Mouse (Mus musculus): Measurements from ENCODE around the gene Pgs1. TPM values are rescaled to one million over a fixed set of nuclear protein-coding genes. Genes with fewer than 3 reads are reported as not detected.

Pgs1 gene
- polyA plus RNA-seq, 1 experiment from 2014 or later: 40.8 TPM

DNA sequence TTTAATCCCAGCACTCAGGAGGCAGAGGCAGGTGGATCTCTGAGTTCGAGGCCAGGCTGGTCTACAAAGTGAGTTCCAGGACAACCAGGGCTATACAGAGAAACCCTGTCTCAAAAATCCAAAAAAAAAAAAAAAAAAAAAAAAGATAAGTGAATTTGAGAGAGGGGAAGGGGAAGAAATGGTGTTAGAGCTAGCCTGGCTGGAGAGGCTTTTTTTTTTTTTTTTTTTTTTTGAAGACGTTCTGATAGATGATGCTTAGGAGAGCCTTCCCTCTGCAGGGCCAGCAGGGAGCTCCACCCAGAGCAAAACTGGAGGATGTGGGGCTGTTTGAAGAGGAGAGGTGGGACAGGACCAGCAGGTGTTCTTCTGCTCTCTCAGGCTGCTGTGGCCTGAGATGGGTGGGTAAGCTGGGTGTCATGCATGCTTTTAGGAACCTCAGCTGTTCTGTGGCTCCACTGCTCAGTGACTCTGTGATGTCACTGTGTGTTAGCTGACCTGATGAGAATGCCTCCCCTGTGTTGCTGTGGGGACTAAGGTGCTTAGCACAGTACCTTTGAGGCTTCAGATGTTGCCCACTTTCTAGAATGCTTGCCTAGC lies 14.3 kb upstream of the Pgs1 start:
- ATAC-seq (ENCODE audit: insufficient read depth) (no peak), DNase-seq (no peak)
- WGBS: 38% methylated on average over 2 of the region's 2 CpGs
- 0 out of 2 replicates have a peak, but pooled peaks cover 9% of the 10 kb centered on the region for H3K27me3 ChIP-seq (ENCODE audit: insufficient read depth, low read length)
- H3K36me3 ChIP-seq (ENCODE audit: insufficient read depth): no peaks in the 10 kb centered on the region
- peaks cover 32% of the 10 kb centered on the region for H3K4me1 ChIP-seq (ENCODE audit: insufficient read depth)
- no peak overlapping the region for H3K4me3 ChIP-seq (ENCODE audit: low read depth, low read length)
- H3K27ac ChIP-seq (ENCODE audit: low read depth): no peak overlapping the region
- TF ChIP-seq CTCF (IDR thresholded peaks at IDR 0.05; ENCODE audit: low read depth): no peak
- H3K4me2 ChIP-seq: no peak overlapping the region
- H3K9me3 ChIP-seq (ENCODE audit: low read depth, low read length): no peaks in the 10 kb centered on the region
- H3K9ac ChIP-seq: no peak overlapping the region

DNA sequence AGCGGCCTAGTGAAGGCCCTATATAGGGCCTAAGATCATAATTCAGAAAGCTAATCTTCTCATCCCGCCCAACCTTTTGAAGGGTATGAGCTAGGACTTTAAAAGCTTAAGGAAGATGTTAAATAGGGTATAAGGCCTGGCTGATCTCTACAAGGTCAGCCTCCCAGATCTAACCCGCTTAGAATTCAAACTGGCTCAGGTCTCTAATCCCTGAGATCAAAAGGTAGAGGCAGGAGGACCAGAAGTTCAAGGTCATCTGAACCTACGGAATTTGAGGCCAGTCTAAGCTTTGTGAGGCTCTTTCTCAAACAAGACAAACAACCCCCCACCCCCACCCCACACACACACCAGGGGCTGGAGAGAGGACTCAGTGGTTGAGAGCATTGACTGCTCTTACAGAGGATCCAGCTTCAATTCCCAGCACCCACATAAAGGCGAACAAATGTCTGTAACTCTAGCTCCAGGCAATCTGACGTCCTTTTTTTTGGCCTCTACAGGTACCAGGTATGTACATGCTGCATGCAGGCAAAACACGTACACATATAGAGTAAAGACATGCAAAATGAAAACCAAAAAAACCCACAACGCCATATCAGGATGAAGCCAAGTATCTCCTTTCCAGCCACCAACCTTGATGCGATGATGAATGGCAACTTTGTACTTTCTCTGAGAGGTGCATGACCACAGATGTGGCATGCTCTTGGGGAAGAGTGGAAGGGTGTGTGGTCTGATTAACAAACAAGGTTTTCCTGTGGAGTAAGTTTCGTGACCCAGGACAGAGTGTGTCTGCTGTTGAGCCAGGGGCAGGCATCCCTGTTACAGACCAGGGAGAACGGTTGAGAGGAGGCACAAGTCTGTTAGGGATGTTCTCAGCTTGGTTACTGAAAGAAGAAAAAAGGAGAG lies 13.2 kb upstream of the Pgs1 start:
- Histone ChIP-seq H3K9me3 (ENCODE audit: low read depth, low read length) (no peaks in the 10 kb centered on the region), H3K4me2 (no peak overlapping the region), H3K4me3 (ENCODE audit: low read depth, low read length) (no peak overlapping the region), H3K27me3 (ENCODE audit: insufficient read depth, low read length) (0 out of 2 replicates have a peak, but pooled peaks cover 2% of the 10 kb centered on the region), H3K4me1 (ENCODE audit: insufficient read depth) (peaks cover 23% of the 10 kb centered on the region), H3K9ac (no peak overlapping the region), H3K36me3 (ENCODE audit: insufficient read depth) (no peaks in the 10 kb centered on the region), H3K27ac (ENCODE audit: low read depth) (no peak overlapping the region)
- TF ChIP-seq CTCF (IDR thresholded peaks at IDR 0.05; ENCODE audit: low read depth): no peak
- ATAC-seq (ENCODE audit: insufficient read depth) (no peak), DNase-seq (no peak)
- WGBS: 67% methylated on average over 11 of the region's 11 CpGs

DNA sequence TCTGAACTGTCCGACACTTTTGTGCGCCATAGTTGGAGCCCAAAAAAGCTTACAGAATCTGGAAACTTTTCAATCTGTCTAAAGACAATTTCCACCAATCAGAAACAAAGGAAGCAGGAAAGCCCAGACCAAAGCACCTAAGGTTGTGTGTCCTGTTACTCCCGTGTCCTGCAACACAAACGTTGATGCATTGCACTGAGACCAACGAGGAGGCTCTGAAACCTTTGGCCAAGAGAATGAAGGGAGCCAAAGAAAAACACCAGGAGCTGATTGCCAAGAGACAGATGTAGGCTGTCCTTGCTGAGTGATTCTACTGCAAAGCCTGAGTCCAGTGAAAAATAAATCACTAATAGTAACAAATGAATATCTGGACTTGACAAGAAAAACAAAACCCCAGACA lies 12.5 kb upstream of the Pgs1 start:
- Histone ChIP-seq H3K4me1 (ENCODE audit: insufficient read depth) (peaks cover 23% of the 10 kb centered on the region), H3K27me3 (ENCODE audit: insufficient read depth, low read length) (no peaks in the 10 kb centered on the region), H3K9ac (no peak overlapping the region), H3K9me3 (ENCODE audit: low read depth, low read length) (no peaks in the 10 kb centered on the region), H3K4me2 (no peak overlapping the region), H3K36me3 (ENCODE audit: insufficient read depth) (no peaks in the 10 kb centered on the region), H3K4me3 (ENCODE audit: low read depth, low read length) (no peak overlapping the region), H3K27ac (ENCODE audit: low read depth) (no peak overlapping the region)
- ATAC-seq (ENCODE audit: insufficient read depth) (no peak), DNase-seq (no peak)
- 33% methylated on average over 5 of the region's 5 CpGs for WGBS
- TF ChIP-seq CTCF (IDR thresholded peaks at IDR 0.05; ENCODE audit: low read depth): no peak

DNA sequence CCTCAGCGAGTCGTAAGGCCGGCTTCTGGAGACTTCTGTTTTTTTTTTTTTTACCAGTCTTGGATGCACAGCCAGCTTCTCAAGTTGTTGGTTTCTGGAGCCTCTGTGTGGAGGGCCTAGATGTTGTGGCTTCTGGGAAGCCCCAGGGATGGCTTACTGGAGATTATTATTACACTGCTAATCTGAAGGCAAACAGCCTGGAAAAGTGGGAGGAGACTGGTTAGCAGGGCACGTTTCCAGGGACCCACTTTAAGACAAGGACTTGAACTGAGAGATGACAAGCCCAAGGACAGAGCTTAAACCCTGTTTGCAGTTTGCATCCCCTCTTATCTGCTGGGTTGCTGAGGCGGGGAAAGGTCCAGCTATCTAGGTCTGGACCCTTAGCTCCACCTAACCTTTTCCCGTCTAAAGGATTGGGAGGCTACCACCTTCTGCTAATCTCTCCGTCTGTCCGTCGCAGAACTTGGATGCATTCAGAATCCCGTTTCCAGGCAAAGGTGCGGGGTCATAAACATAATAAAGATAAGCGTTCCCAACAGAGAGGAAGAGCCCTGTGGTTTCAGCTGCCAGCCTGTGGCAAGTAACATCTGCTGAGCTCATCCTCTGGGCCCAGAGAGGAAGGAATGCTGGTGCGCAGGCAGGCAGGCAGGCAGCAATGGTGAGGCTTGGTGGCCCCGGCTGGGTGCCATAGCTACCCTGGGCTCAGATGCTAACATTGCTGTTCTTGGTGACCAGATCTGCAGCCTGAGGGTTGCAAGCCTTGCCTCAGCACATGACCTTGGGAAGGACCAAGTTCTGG lies 11.6 kb upstream of the Pgs1 start:
- Histone ChIP-seq H3K4me1 (ENCODE audit: insufficient read depth) (peaks cover 23% of the 10 kb centered on the region), H3K27ac (ENCODE audit: low read depth) (peak overlapping the region; percentile 72), H3K27me3 (ENCODE audit: insufficient read depth, low read length) (no peaks in the 10 kb centered on the region), H3K9ac (0 out of 2 replicates have a peak overlapping the region, but pooled peaks have one; percentile 1), H3K4me2 (no peak overlapping the region), H3K36me3 (ENCODE audit: insufficient read depth) (no peaks in the 10 kb centered on the region), H3K4me3 (ENCODE audit: low read depth, low read length) (no peak overlapping the region), H3K9me3 (ENCODE audit: low read depth, low read length) (no peaks in the 10 kb centered on the region)
- 41% methylated on average over 14 of the region's 14 CpGs for whole genome bisulfite sequencing
- no peak for TF ChIP-seq CTCF (IDR thresholded peaks at IDR 0.05; ENCODE audit: low read depth)
- no peak for DNase-seq
- ATAC-seq (ENCODE audit: insufficient read depth): no peak

DNA sequence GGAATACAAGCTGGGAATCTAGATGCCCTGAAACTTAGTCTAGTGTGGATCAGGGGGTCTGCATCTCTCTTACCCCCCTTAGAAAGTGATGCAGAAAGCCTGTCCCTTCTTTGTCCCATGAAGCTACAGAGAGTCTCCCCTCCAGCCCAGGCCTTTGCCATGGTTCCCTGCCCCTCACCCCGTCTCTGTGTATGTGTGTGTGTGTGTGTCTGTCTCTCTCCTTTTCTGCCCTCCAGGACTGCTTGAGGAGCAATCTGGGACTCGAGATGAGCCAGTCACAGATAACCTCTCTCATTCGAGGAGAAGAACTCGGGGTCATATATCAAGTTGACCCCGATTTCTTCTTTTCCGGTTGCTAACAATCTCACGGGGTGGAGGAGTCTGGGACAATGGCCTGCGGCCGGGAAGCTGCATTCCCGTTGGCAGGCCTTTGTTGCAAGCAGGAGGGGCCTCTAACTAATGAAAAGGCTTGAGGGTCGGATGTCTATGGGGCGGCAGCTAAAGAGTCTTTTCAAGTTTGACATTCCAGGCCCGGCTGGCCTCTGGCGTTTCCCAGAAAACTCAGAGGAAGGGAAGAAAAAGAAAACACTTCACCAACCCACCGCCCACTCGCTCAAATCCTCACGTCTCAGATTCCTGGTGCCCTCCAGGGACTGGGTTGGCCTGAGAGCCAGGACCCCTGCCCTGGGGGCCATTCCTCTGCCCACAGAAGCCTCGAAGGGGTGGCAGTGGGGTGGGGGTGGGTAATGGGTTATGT lies 10.7 kb upstream of the Pgs1 start:
- H3K4me3 ChIP-seq (ENCODE audit: low read depth, low read length): no peak overlapping the region

GRCm38 (mm10) chr11:117976081-117976582 lies 10.0 kb upstream of the Pgs1 start:
- WGBS: 22% methylated on average over 8 of the region's 8 CpGs
- peak overlapping the region; percentile 15; the same call in 1 of the 2 replicates for H3K9ac ChIP-seq
- H3K4me3 ChIP-seq (ENCODE audit: low read depth, low read length): no peak overlapping the region
- DNase-seq (peak; percentile 60), ATAC-seq (ENCODE audit: insufficient read depth) (peak; percentile 68)
- H3K9me3 ChIP-seq (ENCODE audit: low read depth, low read length): no peaks in the 10 kb centered on the region
- H3K4me1 ChIP-seq (ENCODE audit: insufficient read depth): peaks cover 23% of the 10 kb centered on the region
- TF ChIP-seq CTCF (IDR thresholded peaks at IDR 0.05; ENCODE audit: low read depth): no peak
- no peaks in the 10 kb centered on the region for H3K36me3 ChIP-seq (ENCODE audit: insufficient read depth)
- peak overlapping the region; percentile 25; the same call in 1 of the 2 replicates for H3K4me2 ChIP-seq
- H3K27me3 ChIP-seq (ENCODE audit: insufficient read depth, low read length): no peaks in the 10 kb centered on the region
- peak overlapping the region; percentile 72 for H3K27ac ChIP-seq (ENCODE audit: low read depth)

More for the DNA sequence above, 10.7 kb upstream of the Pgs1 start:
- DNase-seq: peak; percentile 65
- H3K4me2 ChIP-seq: peak overlapping the region; percentile 25; the same call in 1 of the 2 replicates
- H3K27me3 ChIP-seq (ENCODE audit: insufficient read depth, low read length): no peaks in the 10 kb centered on the region
- peak overlapping the region; percentile 72 for H3K27ac ChIP-seq (ENCODE audit: low read depth)
- H3K9ac ChIP-seq: peak overlapping the region; percentile 15; the same call in 1 of the 2 replicates
- peaks cover 23% of the 10 kb centered on the region for H3K4me1 ChIP-seq (ENCODE audit: insufficient read depth)
- no peaks in the 10 kb centered on the region for H3K36me3 ChIP-seq (ENCODE audit: insufficient read depth)
- peak; percentile 19; the same call in 1 of the 2 replicates for ATAC-seq (ENCODE audit: insufficient read depth)
- no peaks in the 10 kb centered on the region for H3K9me3 ChIP-seq (ENCODE audit: low read depth, low read length)
- no peak for TF ChIP-seq CTCF (IDR thresholded peaks at IDR 0.05; ENCODE audit: low read depth)
- 9% methylated on average over 18 of the region's 18 CpGs for WGBS
